Mouse (Mus musculus) heart, postnatal 36 days (tissue): Measurements from ENCODE around the gene Rnf183. TPM values are rescaled to one million over a fixed set of nuclear protein-coding genes. Genes with fewer than 3 reads are reported as not detected.

Experiments used
- DNase-seq, 2 experiments: peaks; one replicate each; pipeline ENCODE4 v3.0.0; 2021 to 2022
- intact Hi-C: fragments of 180-260 bp; cut with DNase I; formaldehyde crosslinking; loops from one replicate; pipeline ENCODE4 v1.15.1; 2025
- total RNA-seq, 2 experiments: library from RNA; stranded (reverse); gene quantifications; 2 replicates each; pipeline ENCODE4 v1.2.3; 2021

Gene Rnf183
- total RNA-seq, 2 experiments from 2014 or later: not detected

DNA sequence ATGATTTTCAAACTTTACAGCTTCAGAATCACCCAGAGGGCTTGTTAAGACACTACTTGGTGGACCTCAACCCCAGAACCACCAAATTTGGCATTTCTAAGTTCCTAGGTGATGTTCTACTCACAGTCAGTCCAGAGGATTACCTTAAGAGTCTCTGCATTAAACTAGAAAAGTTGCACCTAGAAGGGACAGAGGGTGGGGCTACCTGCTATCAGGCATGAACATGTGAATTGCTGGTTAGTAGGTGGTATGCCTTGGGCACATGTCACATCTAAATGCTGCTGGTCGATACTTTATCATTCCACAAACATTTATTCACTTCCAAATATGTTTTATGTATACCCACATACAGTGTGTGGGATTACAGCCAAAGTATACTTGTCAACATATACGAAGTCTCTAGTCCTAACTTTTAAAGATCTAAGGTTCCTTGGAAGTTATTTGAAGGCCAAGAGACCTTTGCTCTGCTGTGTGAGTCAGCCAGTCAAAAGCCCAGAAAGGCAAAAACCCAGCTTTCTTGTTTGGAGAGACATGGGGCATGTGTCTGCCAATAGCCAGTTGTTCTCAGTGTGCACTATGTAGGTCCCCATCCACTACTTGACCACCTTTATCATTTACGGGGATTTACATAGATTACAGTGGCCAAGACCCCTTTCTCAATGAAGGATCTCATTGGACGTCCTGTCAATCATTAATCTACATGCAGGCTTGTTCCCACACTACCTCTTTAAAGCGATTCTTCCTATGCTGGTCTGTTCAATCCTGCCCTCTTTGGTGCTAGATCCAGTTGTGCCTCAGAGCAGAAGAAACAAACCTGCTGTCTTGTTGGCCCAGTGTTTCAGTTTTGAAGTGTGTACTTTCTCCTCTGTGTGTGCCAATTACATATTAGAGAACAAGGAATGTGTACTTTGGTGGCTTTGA lies 45.2 kb downstream of the Rnf183 start:
- intact Hi-C loops: no loop called here
- no peak for DNase-seq

DNA sequence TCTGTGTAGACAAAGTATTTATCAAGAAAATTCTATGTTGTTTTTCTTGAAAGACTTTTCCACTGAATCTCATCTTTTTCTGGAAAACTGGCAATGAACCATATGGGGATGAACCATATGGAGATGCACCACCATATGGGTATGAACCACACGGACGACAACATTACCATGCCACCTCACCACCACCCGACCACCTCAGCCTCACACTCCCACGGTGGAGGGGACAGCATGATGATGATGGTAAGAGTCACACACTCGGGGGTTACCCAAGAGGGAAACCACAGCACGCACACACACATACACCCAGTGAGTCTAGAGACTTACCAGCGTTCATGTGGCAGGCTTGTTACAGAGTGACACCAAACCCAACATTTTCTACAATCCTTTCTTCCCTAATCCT lies 49.6 kb downstream of the Rnf183 start:
- intact Hi-C loops: no loop called here
- no peak for DNase-seq

DNA sequence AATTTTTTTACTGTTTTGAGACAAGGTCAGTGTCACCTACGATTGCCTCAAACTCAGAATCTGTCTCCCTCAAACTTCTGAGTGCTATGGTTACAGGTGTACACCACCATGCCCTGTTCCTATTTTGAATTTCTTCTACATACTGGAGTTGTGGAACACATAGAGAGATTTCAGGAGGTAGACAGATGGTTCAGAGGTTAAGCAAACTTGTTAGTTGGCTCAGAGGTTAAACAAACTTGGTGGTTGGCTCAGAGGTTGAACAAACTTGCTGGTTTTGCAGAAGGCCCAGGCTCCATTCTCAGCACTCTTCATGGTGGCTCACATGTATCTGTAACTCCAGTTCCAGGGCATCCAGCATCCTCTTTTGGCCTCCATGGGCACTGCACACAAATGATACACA lies 50.9 kb downstream of the Rnf183 start:
- intact Hi-C loops: no loop called here
- DNase-seq: no peak

DNA sequence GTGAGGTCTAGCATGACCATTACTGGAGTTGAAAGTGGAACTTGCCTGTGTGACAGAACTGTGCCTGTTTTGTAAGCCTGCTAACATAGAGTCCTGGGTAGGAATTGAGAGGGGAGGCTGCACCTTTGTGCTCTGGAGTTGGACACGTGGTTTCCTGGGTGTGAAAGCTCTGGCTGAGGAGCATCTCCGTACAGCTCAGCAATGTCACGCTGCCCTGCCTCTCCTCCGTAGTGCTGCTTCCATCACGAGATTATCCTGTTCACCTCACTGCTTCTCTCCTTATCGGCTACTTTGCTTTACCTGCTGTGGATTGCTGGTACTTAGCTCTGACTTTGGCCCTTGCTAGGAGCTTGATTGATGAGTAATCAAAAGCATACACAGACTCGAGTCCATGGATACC lies 51.3 kb downstream of the Rnf183 start:
- intact Hi-C loops: no loop called here
- no peak for DNase-seq

DNA sequence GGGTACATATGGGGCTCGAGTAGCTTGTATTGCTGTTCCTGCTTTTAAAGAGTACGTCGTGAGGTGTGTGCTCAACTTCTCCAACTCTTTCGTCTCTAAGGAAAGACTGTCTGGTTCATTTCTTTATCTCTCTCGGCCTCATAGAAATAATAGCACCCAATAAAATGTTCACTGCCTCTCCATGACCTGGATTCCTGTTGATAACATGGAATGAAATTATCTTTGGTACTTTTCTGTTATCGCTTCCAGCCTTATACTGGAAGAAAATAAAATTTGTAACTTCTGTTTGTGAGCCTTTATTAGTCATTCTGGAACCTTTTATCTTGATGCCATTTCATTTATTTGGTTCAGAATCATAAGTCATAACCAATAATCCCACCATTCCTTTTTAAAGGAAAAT lies 51.8 kb downstream of the Rnf183 start:
- intact Hi-C loops: no loop called here
- no peak for DNase-seq

DNA sequence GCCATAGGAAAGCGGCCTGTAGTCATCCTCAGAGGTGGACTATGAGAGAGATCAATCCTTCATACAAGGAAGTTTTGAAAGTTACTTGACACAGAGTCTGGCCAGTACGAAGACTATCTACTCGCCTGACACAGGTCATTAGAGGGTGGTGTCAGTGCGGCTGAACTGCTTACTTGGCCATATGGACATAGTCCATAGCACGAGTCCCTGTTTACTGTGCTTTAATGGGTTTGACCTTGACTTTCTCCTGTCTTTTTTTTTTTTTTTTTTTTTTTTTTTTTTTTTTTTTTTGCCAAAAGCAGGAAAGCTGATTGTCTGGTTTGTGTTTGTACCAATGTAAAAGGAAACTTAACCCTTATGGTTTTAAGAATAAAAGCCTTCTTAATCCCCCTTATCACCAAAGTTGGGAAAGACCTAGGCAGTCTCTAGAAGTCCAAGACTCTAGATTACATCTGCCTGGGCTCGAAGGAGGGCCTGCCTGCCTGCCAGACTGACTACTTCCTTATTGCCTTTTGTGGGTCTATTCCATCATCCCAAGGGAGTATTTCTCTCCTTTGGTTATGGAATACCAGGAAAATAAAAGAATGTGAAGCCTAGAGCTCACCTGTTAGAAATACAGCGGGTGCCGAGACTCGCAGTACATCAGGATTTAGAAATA lies 55.2 kb downstream of the Rnf183 start:
- DNase-seq: no peak
- intact Hi-C loops: no loop called here

Other genes with a start within 250 kb of the Rnf183 start
- 1 to 10 TPM; 1.9 to 2.2 TPM for gene Zfp37, start 204.2 kb downstream of the Rnf183 start, total RNA-seq
- 10 to 100 TPM; 17.8 to 29.7 TPM for gene Slc31a2, start 172.7 kb downstream of the Rnf183 start, total RNA-seq
- 10 to 100 TPM; 19.3 to 23.2 TPM for gene Fkbp15, start 74.7 kb downstream of the Rnf183 start, total RNA-seq
- gene Slc31a1, start 74.5 kb downstream of the Rnf183 start, total RNA-seq: 10 to 100 TPM; 18.8 to 20.3 TPM
- gene Cdc26, start 26.6 kb downstream of the Rnf183 start, total RNA-seq: 10 to 100 TPM; 42.7 to 43.6 TPM
- 10 to 100 TPM in 1 of 2 experiments, 1 to 10 TPM in 1; 10.0 to 10.6 TPM for gene Prpf4, start 26.5 kb downstream of the Rnf183 start, total RNA-seq
- gene Wdr31, start 35.6 kb upstream of the Rnf183 start, total RNA-seq: under 1 TPM; 0.24 to 0.53 TPM
- not detected for gene Bspry, start 44.8 kb upstream of the Rnf183 start, total RNA-seq
- 1 to 10 TPM; 3.2 to 3.8 TPM for gene Hdhd3, start 68.2 kb upstream of the Rnf183 start, total RNA-seq
- 10 to 100 TPM; 68.1 to 68.2 TPM for gene Alad, start 84.7 kb upstream of the Rnf183 start, total RNA-seq
- 10 to 100 TPM; 17.1 to 20.2 TPM for gene Pole3, start 89.8 kb upstream of the Rnf183 start, total RNA-seq
- gene 4933430I17Rik, start 90.1 kb upstream of the Rnf183 start, total RNA-seq: under 1 TPM in 1 of 2 experiments, not detected in 1; 0.22 TPM
- 10 to 100 TPM; 26.8 to 37.1 TPM for gene Rgs3, start 124.6 kb upstream of the Rnf183 start, total RNA-seq